Mouse (Mus musculus): ENCODE measurements around the gene Ebf3. TPM values are rescaled to one million over a fixed set of nuclear protein-coding genes. Genes with fewer than 3 reads are reported as not detected.

Ebf3 gene
- total RNA-seq, 4 experiments from 2014 or later, result 1.2 to 4.9 (median 2.8) TPM

GRCm38 (mm10) chr7:137278171-137278570, 36.1 kb downstream of the Ebf3 start:
- peak; percentile 13 for DNase-seq

- DNase-seq, result no peak
Observed at GRCm38 (mm10) chr7:137277713-137278112, 36.5 kb downstream of the Ebf3 start.

- DNase-seq, result no peak
Observed at GRCm38 (mm10) chr7:137272252-137272651, 42.0 kb downstream of the Ebf3 start.

- DNase-seq, result no peak
Observed at GRCm38 (mm10) chr7:137268452-137269155, 45.6 kb downstream of the Ebf3 start.

- DNase-seq, result no peak
Observed at GRCm38 (mm10) chr7:137267441-137267840, 46.8 kb downstream of the Ebf3 start.

- DNase-seq, result no peak
Observed at GRCm38 (mm10) chr7:137266575-137266974, 47.7 kb downstream of the Ebf3 start.

GRCm38 (mm10) chr7:137262330-137262729, 51.9 kb downstream of the Ebf3 start:
- DNase-seq, result no peak

GRCm38 (mm10) chr7:137246213-137246872, 67.9 kb downstream of the Ebf3 start:
- peak; percentile 21 for DNase-seq

- DNase-seq, result no peak
Observed at GRCm38 (mm10) chr7:137244839-137245238, 69.4 kb downstream of the Ebf3 start.

GRCm38 (mm10) chr7:137240481-137240880, 73.8 kb downstream of the Ebf3 start:
- no peak for DNase-seq

GRCm38 (mm10) chr7:137239542-137240133, 74.6 kb downstream of the Ebf3 start:
- DNase-seq, result no peak

- no peak for DNase-seq
Observed at GRCm38 (mm10) chr7:137237419-137237818, 76.8 kb downstream of the Ebf3 start.

- no peak for DNase-seq
Observed at GRCm38 (mm10) chr7:137223823-137224222, 90.4 kb downstream of the Ebf3 start.

- no peak for DNase-seq
Observed at GRCm38 (mm10) chr7:137222831-137223505, 91.3 kb downstream of the Ebf3 start.

- peak; percentile 40 for DNase-seq
Observed at GRCm38 (mm10) chr7:137221599-137221998, 92.6 kb downstream of the Ebf3 start.

GRCm38 (mm10) chr7:137220436-137220835, 93.8 kb downstream of the Ebf3 start:
- DNase-seq, result no peak

- no peak for DNase-seq
Observed at GRCm38 (mm10) chr7:137218706-137219105, 95.5 kb downstream of the Ebf3 start.

GRCm38 (mm10) chr7:137213444-137213843, 100.8 kb downstream of the Ebf3 start:
- DNase-seq, result no peak

- DNase-seq, result no peak
Observed at GRCm38 (mm10) chr7:137211332-137211731, 102.9 kb downstream of the Ebf3 start.

- DNase-seq, result no peak
Observed at GRCm38 (mm10) chr7:137209688-137210345, 104.4 kb downstream of the Ebf3 start.

GRCm38 (mm10) chr7:137208556-137208955, 105.7 kb downstream of the Ebf3 start:
- no peak for DNase-seq

- DNase-seq, result no peak
Observed at GRCm38 (mm10) chr7:137206770-137207285, 107.4 kb downstream of the Ebf3 start.

Measured in adrenal gland, adult 8-10 months (tissue).